Mouse (Mus musculus): ENCODE data around the gene Taok3. TPM values are rescaled to one million over a fixed set of nuclear protein-coding genes. Genes with fewer than 3 reads are reported as not detected.

The Taok3 gene
- polyA plus RNA-seq, 1 experiment from 2014 or later = 16.1 TPM

GRCm38 (mm10) chr5:117147187-117148095 is 27.5 kb downstream of the Taok3 start:
- Histone ChIP-seq H3K27me3 (ENCODE audit: insufficient read depth, low read length) (no peaks in the 10 kb centered on the region), H3K4me2 (ENCODE audit: low read length) (no peak overlapping the region), H3K4me3 (replicated peaks; ENCODE audit: low read depth, low read length) (no peak overlapping the region), H3K9me3 (replicated peaks; ENCODE audit: low read length) (no peaks in the 10 kb centered on the region; the same call in 1 of the 2 replicates), H3K27ac (no peak overlapping the region), H3K36me3 (ENCODE audit: insufficient read depth, low read length) (no peaks in the 10 kb centered on the region), H3K9ac (ENCODE audit: low read depth, low read length) (no peak overlapping the region), H3K4me1 (replicated peaks; ENCODE audit: insufficient read depth, low read length) (no peaks in the 10 kb centered on the region)
- 91% methylated on average over 16 of the region's 16 CpGs for WGBS
- no peak for ATAC-seq (replicated peaks; ENCODE audit: low FRiP score, low read depth)
- no peak for DNase-seq (ENCODE audit: low spot score)
- peak; percentile 7; the same call in 1 of the 2 replicates for TF ChIP-seq CTCF (IDR thresholded peaks at IDR 0.05; ENCODE audit: low read depth)

- DNase-seq (ENCODE audit: low spot score) (no peak), ATAC-seq (replicated peaks; ENCODE audit: low FRiP score, low read depth) (no peak)
- H3K4me1 ChIP-seq (replicated peaks; ENCODE audit: insufficient read depth, low read length) = no peaks in the 10 kb centered on the region
- H3K9me3 ChIP-seq (replicated peaks; ENCODE audit: low read length) = no peaks in the 10 kb centered on the region; the same call in none of the 2 replicates
- no peak overlapping the region for H3K9ac ChIP-seq (ENCODE audit: low read depth, low read length)
- H3K27ac ChIP-seq = no peak overlapping the region
- no peak overlapping the region for H3K4me2 ChIP-seq (ENCODE audit: low read length)
- no peaks in the 10 kb centered on the region for H3K36me3 ChIP-seq (ENCODE audit: insufficient read depth, low read length)
- TF ChIP-seq CTCF (IDR thresholded peaks at IDR 0.05; ENCODE audit: low read depth) = no peak
- H3K4me3 ChIP-seq (replicated peaks; ENCODE audit: low read depth, low read length) = no peak overlapping the region
- 58% methylated on average over 16 of the region's 16 CpGs for WGBS
- no peaks in the 10 kb centered on the region for H3K27me3 ChIP-seq (ENCODE audit: insufficient read depth, low read length)
Measured at GRCm38 (mm10) chr5:117149054-117149942, 29.4 kb downstream of the Taok3 start.

GRCm38 (mm10) chr5:117150068-117150467 is 30.1 kb downstream of the Taok3 start:
- Histone ChIP-seq H3K9me3 (replicated peaks; ENCODE audit: low read length) (no peaks in the 10 kb centered on the region; the same call in none of the 2 replicates), H3K27me3 (ENCODE audit: insufficient read depth, low read length) (no peaks in the 10 kb centered on the region), H3K9ac (ENCODE audit: low read depth, low read length) (no peak overlapping the region), H3K27ac (no peak overlapping the region), H3K4me2 (ENCODE audit: low read length) (no peak overlapping the region), H3K4me1 (replicated peaks; ENCODE audit: insufficient read depth, low read length) (no peaks in the 10 kb centered on the region), H3K36me3 (ENCODE audit: insufficient read depth, low read length) (no peaks in the 10 kb centered on the region), H3K4me3 (replicated peaks; ENCODE audit: low read depth, low read length) (no peak overlapping the region)
- 81% methylated on average over 5 of the region's 5 CpGs for WGBS
- ATAC-seq (replicated peaks; ENCODE audit: low FRiP score, low read depth) (no peak), DNase-seq (ENCODE audit: low spot score) (no peak)
- TF ChIP-seq CTCF (IDR thresholded peaks at IDR 0.05; ENCODE audit: low read depth) = no peak

GRCm38 (mm10) chr5:117152944-117153343 is 33.0 kb downstream of the Taok3 start:
- Histone ChIP-seq H3K36me3 (ENCODE audit: insufficient read depth, low read length) (no peaks in the 10 kb centered on the region), H3K27me3 (ENCODE audit: insufficient read depth, low read length) (no peaks in the 10 kb centered on the region), H3K4me3 (replicated peaks; ENCODE audit: low read depth, low read length) (no peak overlapping the region), H3K4me2 (ENCODE audit: low read length) (no peak overlapping the region), H3K9me3 (replicated peaks; ENCODE audit: low read length) (no peaks in the 10 kb centered on the region; the same call in 1 of the 2 replicates), H3K4me1 (replicated peaks; ENCODE audit: insufficient read depth, low read length) (no peaks in the 10 kb centered on the region), H3K27ac (no peak overlapping the region), H3K9ac (ENCODE audit: low read depth, low read length) (no peak overlapping the region)
- ATAC-seq (replicated peaks; ENCODE audit: low FRiP score, low read depth) (no peak), DNase-seq (ENCODE audit: low spot score) (no peak)
- peak; percentile 38; the same call in 1 of the 2 replicates for TF ChIP-seq CTCF (IDR thresholded peaks at IDR 0.05; ENCODE audit: low read depth)

- TF ChIP-seq CTCF (IDR thresholded peaks at IDR 0.05; ENCODE audit: low read depth) = no peak
- H3K9me3 ChIP-seq (replicated peaks; ENCODE audit: low read length) = no peaks in the 10 kb centered on the region; the same call in 1 of the 2 replicates
- no peak overlapping the region for H3K4me2 ChIP-seq (ENCODE audit: low read length)
- no peak overlapping the region for H3K9ac ChIP-seq (ENCODE audit: low read depth, low read length)
- no peak overlapping the region for H3K4me3 ChIP-seq (replicated peaks; ENCODE audit: low read depth, low read length)
- no peaks in the 10 kb centered on the region for H3K36me3 ChIP-seq (ENCODE audit: insufficient read depth, low read length)
- H3K27ac ChIP-seq = no peak overlapping the region
- peak; percentile 68 for DNase-seq (ENCODE audit: low spot score)
- H3K27me3 ChIP-seq (ENCODE audit: insufficient read depth, low read length) = no peaks in the 10 kb centered on the region
- WGBS = 68% methylated on average over 15 of the region's 15 CpGs
- H3K4me1 ChIP-seq (replicated peaks; ENCODE audit: insufficient read depth, low read length) = no peaks in the 10 kb centered on the region
- no peak for ATAC-seq (replicated peaks; ENCODE audit: low FRiP score, low read depth)
Measured at GRCm38 (mm10) chr5:117153527-117154091, 33.7 kb downstream of the Taok3 start.

Data from kidney, postnatal 0 days (tissue).